Mouse (Mus musculus) 3134 (cell line): ENCODE measurements at regions not wholly inside any gene's neighbourhood (a gene's known extent, or its start where the extent isn't known, plus 50 kb on each side); places are given as distances from the start of the nearest gene placed in this dataset.

Experiments
- DNase-seq: peaks from one replicate; pipeline ENCODE4 v3.0.0-alpha.2; 2011; ENCODE audit warnings: low spot score; ENCODE audit not compliant: insufficient read length; ENCODE audit errors: extremely low read depth

DNA sequence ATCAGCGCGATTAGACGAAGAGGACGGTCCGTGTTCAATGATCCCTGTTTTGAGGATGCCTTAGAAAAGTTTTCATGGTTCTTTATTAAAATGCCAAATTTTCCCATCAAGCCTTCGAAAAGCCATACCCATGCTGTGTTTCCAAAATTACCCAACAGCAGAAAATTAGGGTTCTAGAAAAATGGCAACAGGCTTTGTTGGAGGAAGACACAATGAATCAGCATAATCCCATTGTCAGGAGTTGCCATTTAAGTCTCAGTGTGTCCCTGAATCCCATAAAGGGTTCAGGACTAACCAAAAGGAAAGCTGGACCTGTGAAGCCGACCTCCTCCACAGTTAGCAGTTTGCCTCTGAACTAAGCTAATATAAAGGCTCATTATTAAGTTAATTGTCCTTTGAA is 247.6 kb downstream of the Nr2f2 start:
- no peak for DNase-seq

DNA sequence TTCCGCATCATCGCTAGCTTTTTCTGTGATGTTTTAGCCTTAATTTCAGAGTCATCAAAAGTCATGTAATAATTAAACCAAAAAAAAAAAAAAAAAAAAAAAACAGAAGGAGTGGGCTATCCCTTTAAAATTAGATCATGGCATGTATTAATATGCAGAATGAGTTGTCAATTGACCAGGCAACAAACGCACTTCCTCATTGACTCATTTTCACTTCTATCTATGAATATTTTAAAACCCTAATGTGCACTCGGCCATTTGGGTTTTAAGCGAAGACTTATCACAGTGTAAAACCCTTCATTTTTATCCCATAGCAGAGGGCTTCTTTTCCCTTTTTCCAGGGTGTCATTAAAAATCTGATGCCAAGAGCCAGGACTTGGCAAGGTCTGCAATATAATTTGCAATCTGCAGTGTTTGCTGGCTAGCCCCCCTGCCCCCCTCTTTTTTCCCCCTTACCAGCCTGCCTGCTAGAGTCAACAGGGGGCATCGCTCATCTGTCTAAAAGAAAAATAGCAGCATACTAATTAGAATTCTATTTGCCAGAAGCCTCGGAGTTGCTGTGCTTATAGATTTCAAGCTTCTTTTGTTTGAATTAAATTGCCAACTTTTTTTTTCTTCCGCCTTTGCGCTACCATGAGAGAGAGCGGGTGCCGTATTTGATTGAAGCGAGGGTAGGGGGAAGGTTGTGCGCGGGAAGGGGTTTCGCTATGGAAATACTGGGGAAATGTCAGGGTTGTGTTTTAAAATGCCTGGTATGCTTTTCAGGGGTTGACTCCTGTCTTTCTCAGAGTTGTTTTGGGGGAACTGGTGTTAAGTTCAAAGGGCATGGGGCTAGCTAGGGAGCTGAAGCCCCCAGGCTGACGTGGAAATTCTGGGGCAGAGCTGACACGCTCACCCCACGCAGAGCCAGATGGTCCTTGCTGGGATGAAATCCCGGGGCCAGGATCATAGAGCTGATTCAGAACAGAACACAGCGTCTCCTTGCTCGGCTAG is 248.3 kb downstream of the Nr2f2 start:
- no peak for DNase-seq

DNA sequence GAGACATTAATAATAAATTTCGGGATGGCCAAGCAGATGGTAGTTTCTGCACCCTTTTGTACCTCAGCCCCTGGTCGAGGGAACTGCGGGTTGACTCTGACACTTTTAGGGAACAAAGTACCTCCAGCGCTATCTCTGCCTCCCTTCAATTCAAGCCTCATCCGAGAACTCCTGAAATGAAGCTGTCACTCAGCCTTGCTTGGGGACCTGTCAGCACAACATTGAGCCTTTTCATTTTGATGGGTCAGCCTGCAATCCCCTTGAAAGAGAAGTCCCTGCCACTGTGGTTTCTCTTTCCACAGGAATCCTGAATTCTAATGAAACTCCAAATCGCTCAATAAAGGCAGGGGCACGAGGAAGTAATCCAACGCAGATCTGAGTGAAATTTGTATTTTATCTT is 257.5 kb downstream of the Nr2f2 start:
- no peak for DNase-seq

DNA sequence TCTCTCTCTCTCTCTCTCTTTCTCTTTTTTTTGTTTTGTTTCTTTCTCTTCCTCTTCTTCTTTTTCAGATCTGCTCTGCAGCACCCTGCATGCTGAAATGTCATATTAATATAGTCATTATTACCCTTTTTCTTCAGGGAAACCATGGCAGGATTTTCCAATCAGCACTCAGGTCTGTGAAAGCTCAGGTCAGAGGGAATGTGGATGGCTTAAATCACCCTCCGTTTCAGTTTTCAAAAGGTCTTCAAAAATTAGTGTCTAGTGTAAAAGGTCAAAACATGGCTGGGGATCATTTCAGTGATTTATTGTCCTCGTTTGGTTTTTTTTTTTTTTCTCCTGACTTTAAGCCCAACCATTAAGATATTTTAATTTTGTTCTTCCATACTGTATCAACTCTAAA is 261.5 kb downstream of the Nr2f2 start:
- no peak for DNase-seq

DNA sequence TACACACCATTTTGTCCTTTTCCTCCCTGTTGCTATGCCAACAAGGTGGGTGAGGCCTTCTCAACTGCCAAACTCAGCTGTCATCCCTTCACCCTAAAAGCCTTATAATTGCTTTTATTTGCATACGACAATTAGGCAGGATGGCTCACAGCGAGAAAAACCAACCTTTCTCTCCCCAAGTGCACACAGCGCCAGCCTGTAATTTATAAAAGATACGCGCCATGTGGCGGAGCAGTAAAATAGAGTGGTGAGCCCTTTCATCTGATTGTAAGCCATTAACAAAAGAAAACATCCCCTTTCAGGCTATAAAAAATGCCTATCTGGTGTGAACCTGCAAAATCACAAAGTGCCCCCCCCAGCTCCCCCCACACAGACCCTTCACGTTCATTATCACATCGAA is 262.0 kb downstream of the Nr2f2 start:
- DNase-seq, result no peak

DNA sequence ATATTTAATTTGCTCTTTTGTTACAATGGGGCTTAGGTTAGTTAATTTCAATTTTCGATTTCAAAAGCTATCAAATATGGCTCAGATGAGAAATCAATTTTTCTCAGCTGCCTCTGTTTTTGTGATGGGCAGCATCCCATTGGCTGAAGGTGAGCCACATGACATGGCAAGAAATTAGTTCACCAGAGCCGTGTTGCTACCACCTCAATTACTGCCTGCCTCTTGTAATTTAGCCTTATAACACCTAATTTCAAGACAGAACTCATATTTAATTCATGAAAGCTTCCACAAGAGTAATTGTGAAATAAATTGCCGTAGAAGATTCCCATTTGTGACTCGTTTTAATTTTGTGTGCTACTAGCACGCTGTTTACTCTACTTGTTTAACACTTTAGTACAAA is 262.9 kb downstream of the Nr2f2 start:
- no peak for DNase-seq

DNA sequence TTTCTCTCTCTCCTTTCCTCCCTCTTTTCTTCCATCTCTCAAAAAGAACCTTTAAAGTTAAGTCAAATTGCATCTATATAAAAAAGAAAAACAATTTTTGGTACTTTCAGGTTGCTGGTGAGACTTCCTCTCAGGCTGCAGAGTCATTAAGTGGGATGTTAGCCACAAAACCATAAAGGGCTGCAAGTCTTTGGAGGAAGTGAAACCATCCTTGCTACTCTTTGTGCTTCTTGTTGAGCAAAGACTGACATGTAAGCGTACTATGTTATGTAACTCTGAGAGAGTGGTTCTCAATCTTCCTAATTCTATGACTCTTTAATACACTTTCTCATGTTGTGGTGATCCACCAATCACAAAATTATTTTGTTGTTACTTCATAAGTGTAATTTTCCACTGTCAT is 267.5 kb downstream of the Nr2f2 start:
- no peak for DNase-seq

DNA sequence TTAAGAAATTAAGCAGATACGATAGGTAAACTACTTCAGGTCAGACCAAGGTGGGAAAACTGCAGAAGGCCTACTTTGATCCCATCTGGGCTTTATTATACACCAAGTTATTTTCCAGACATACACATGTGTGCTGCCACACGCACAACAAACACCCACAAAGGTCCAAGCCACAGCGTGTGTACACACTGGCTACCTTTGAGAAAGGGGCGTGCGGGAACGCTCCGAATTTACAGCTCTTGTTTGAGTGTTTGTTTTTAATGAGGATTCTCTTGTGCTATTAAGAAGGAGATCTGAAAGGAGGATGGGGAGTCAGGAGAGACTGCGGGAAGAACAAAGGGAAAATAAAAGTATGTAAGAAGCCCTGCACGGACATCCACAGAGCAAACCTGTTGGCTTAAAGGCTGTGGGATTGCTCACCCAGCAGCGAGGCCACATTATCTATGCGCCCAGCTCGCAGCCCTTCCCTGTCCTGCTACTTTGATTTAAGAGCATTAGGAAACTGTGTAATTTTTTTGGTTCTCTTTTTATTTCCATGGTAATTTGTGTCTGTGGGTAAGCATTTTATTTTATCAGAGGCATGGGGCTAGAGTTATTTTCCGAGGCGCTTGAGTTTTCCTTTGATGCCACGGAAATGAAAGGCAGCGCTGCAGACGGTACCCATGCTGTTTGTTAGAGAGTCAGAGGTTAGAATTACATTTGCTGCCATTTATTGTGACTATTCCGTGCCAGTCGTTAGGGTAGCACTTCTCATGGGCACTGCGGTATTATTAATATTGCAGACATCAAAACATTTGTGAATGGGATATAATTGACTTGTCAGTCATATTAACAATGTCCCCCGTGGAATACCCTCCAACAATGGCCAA is 272.4 kb downstream of the Nr2f2 start:
- no peak for DNase-seq

DNA sequence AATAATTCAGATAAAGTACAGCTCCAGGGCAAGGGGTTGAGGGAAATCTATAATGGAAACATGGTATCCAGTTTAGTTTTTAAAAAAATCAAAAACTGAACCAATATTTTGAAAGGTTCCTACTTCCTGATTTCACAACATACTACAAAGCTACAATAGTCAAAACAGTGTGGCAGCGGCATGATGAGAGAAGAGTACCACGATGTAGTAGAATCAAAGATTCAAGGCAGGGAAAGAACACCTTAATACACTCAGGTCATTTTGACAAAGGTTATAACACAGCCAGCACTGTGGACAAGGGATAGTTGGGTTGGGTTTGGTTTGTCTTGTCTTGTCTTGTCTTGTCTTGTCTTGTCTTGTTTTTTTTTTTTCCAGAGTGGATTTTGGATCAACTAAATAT is 274.4 kb downstream of the Nr2f2 start:
- no peak for DNase-seq

DNA sequence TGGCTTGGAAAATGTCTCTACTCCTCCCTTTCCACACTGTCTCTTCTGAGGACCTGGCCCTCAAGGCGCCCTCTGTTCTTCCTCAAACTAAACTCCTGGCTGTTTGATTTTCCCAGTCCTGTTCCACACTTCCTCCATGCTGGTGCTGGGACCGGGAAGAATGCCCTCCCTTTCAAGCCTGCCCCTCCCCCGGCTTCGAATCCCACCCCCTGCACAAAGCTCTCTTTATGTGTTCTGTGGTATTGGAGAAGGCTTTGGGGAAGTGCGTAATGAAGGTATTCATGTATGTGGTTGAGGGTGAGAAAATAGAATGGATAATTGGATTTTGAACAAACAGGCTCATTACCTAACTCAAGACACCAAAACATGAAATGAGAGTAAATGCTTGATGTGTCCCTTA is 277.4 kb downstream of the Nr2f2 start:
- no peak for DNase-seq

DNA sequence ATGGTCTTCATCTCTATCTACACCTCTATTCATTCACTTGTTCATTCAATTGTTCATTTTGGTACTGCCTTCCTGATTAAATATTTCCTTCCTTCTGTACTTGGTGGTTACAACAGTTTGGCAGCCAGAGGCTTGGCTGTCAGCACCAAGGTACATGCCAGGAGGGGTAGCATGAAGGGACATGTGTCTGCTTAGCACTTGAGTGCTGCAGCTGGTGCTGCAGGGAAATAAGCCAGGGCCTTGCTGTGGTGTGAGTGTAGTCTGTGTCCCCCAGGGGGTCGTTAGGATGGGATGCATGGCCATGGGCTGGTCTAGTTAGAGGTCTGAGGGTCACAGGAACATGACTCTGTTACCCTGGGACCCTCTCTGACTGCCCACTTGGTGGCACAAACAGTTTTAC is 296.9 kb downstream of the Nr2f2 start:
- no peak for DNase-seq

DNA sequence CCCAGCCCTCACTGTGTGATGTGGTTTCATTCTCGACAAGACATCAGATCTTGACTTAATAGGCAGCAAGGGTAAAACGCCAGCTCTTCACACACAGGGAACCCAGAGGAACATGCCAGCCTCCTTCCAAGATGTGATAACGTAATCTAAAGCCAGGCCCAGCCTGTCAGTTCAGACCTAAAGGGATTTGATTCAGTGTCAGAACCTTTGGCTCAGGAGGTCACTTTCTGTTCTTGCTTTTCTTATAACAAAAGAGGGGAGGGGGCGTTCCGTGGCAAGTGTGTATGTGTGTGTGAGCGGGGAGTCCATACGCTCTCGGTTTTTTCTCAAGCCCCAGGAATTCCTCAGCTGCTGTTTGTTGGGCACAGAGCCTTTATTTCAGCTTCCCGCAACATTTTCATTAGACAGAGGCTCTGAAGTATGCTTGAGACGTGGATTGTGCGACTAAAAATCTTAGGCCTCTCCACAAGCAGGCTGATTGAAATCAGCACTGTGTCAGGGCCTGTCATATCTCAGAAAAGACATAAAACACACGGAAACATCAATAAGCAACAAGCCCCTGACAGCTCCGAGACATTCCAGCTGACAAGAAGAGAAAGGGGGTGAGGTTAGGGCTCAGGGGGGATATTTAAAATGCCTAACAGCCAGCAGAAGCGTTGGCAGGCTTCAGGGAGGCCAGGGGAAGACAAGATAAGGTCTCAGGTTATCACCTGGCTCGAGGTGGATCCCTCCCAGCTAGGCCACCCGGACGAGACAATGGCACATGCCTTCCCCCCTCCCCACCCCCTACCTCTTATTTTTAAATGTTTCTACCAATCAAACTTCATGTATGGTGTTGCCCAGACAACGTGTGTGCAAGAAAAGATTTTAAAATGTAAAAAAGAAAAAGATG is 298.5 kb downstream of the Nr2f2 start:
- no peak for DNase-seq

DNA sequence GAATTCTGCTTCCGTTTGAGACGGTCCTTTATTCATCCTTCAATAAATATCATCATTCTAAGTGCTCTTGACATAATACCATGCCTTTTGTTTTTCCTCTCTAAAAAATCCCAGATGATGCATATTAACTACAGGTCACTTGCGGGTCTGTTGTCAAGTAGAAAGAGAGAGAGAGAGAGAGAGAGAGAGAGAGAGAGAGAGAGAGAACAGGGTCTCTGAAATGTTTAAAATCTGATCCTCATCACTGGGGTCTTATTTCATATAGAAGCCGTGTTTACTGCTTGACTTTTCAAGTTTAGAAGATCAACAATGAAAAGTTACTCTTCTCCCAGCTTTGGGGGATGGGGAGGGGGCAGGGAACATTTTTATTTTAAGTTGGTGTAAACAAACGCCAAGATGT is 299.5 kb downstream of the Nr2f2 start:
- no peak for DNase-seq

DNA sequence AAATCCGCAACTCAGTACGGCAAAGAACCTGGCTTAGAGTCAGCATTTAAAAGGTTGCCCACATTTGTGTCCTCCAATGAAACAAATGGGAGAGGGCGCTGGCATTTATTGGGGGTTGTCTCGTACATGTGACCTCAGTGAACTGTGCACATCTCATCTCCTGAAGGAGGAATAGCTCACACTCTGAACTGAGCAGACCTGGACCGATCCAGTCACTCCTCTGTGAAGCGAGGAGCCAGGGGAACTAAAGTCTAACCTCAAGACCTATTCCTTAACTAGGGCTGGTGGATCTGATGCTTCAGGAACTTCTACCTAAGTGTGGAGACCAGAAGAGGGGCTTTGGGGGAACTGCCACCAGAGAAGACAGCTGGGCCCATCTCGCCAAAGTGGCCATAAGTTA is 300.1 kb downstream of the Nr2f2 start:
- DNase-seq, result no peak

DNA sequence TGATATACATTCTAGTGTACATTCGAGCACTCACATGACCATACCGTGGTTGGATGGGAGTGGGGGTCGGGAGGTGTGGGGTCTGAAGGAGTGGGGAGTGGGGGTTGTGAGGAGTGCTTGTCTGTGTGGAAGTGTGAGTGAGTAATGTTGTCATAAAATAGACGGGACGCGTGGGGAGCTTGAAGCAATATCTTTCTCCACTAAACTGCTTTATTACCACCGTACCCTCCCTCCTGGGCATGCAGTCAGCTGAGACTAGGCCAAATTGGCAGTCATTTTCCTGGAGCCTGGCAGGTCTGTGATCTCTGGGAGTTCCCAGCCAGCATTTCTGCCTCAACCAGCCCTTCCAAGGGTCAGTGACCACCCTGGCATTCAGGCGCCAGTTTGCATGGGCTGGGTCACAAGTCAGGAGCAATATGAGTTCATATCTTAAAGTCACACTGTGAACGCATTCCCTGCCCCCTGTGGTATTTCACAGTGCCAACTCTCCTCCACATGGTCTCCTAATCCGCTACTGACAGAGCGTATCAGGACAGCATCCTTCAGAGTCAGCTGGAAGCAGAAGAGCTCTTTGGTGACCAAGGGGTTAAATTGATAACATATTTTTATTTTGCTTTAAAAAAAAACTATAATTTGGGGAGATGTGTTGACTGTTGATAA is 300.9 kb downstream of the Nr2f2 start:
- DNase-seq, result no peak

DNA sequence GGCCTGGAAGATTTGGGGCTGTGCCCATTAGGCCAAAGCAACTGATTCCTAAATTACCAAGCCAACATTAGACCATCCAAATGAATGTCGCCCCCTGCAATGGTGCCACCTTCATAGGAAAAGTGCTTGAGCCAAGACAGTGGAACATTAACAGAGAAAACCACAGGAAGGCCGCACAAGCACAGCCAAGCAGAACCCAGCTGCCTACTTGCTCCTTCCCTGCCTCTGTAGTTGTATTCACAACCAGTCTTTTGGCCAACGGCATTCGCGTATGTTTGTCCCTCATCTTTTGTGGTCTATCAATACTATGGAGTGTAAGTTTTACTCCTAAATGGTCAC is 319.2 kb downstream of the Nr2f2 start:
- DNase-seq, result no peak

DNA sequence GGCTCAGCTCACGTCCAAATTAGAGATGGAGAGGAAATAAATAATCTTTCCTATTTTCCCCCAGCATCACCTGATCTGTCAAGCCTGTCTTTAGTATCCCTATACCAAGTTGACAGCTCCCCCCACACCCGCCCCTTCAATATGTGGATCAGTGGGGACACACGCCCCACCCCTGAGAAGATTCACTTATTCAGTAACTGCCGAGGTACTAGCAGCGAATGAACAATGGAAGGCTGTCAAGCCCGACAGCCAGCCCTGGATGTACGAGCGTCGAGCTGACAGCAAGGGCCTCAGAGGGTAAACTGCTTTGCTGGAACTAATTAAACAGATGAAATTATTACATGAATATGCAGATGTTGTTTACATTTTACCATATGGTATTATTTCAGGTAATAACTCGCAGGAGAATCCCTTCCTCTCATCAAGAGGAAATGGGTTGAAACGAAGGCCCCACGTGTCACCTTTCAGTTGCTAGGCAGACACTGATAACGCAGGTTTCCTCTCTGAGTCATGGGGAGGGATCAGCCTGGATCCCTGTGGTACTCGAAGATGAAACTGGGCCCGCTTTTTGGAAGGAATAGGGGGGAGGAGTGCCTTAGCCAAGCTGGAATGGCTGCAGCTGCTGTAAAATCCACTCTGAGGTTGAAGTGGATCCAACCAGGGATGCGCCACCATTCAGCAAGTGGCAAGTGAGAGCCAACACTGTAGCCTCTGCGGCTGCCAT is 319.7 kb downstream of the Nr2f2 start:
- DNase-seq, result no peak

DNA sequence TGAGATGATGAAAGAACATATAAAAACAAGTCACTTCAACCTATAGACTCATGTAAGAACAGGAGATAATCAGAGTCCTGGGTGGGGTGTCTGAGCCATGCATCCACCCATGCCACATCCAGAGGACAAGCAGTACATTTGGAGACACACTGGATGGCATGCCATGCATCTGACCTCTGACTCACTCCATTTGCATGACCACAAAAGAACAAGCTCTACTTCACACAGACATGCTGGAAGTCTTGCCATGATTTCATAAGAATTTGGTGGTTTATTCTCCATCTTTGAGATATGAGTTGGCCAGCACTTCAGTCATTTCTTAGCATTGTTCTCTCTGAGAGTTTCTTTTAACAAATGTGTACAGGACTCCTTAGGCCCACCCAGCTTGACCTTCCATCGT is 329.5 kb downstream of the Nr2f2 start:
- DNase-seq, result peak; percentile 72

DNA sequence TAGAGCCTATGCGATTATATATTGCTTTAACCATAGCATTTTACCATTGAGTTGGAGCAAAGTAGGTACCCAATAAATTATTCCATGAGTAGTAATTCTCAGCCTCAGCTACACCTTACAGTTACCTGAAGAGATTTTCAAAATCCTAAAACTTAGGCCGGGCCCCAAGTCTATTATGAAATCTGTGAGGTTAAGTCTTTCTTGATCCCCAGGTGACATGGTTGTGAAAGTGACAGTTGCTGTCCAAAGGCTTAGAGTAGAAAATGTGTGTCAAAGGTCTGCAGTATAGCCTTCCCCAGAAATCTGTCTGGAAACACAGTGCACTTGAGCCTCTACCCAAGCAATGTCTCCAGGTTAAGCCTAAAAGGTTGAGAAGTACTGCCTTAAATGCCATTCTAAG is 333.7 kb downstream of the Nr2f2 start:
- no peak for DNase-seq

DNA sequence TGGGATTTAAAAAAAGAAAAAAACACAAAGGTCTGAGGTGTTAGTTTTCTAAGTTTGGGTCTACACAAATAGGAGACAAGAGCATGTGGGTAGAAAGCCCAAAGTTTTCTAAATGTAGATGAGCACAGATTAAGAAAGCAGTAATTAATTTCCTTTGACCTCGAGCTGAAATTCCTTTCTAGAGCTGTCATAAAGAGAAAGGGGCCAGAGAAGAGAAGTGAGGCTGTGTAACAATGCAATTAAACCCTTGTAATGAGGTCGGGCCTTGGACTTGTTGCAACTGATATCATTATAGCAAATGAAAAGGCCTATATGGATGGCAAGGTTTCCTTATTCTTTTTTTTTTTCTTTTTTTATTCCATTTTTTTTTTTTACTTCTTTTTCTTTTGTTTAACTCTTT is 337.2 kb downstream of the Nr2f2 start:
- no peak for DNase-seq
